Mouse (Mus musculus) lung, postnatal 0 days (tissue): ENCODE measurements at regions not wholly inside any gene's neighbourhood (a gene's known extent, or its start where the extent isn't known, plus 50 kb on each side); places are given as distances from the start of the nearest gene placed in this dataset.

Experiments
- CTCF ChIP-seq: IDR thresholded peaks from 2 replicates; pipeline ENCODE4 v1.5.1; 2016; ENCODE audit warnings: antibody characterized with exemption, mild to moderate bottlenecking
- EP300 ChIP-seq: IDR thresholded peaks from 2 replicates; pipeline ENCODE4 v1.6.1; 2016; ENCODE audit warnings: antibody characterized with exemption, mild to moderate bottlenecking, control low read depth

DNA sequence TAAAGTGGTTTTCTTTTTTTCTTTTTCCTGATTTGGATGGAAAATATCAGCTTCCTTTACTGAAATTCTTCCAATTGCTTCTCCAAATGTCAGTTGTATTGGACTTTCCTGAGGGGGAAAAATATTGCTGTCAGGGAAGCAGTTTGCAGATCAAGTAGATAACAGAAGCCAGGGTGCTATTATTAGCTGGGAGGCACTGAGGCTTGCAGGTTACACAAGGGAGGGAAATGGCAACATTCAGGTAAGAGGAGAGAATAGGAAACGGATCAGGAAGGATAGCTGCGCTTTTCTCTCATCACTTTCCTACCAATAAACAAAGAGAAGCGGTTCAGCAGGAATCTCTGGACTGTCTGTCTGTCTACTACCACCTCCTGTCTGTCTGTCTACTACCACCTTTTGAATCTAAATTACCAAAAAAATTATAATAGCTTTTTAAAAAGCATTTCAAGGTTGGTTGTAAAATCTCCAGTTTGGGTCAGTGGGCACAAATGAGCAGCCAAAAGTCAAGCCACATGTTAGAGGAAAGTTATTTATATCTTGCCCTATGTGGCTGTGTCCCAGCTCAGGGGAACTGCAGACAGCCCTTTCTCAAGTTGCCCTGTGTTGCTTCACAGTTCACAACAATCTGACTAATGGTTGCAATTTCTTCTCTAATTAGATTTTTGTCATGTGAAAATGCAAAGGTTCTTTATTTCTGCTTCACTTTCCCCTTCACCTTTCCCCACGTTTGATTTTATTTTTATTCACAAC lies 177.6 kb downstream of the Serpinb8 start:
- TF ChIP-seq EP300 = no peak
- TF ChIP-seq CTCF = no peak
